In the genomic region with DNA sequence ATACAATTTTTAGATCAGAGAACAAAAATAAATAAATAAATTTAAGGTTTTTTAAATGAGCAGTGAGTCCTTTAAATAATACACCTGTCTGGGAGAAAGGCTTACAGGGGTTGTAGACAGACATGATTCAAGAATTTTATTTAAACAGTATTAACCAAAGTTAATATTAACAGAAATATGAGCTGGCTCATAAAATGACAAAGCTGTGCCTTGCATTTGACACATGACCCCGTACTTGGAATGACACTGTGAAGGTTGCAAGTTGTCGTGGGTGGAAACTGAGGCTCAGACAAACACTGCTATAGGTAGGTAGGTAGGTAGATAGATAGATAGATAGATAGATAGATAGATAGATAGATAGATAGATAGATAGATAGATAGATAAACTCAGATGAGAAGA, we compare ENCODE assay signal across 28 mouse cellular contexts.
"Had no signal": no experiment of that assay in that cellular context is flagged by ENCODE, and none has a peak within 500 bp of the region (broad histone marks: within the 10 kb centered on the region; RNA-seq: fewer than 3 reads in every experiment).

No protein-coding gene starts in this region.

- H3K9ac ChIP-seq: embryonic facial prominence, embryonic 12.5 days; embryonic facial prominence, embryonic 13.5 days; embryonic facial prominence, embryonic 15.5 days; forebrain, embryonic 12.5 days; forebrain, embryonic 13.5 days; forebrain, embryonic 15.5 days; forebrain, postnatal 0 days had no signal

- DNase-seq: cerebellum, adult 2 months; cerebellum, adult 8-10 months; cerebellum, adult 9-10 months; cerebellum, adult 9-11 months; cerebellum, postnatal 10 days; cerebellum, postnatal 14 days; cerebellum, postnatal 25 days; cerebellum, postnatal 36 days; forebrain, postnatal 0 days; gastrocnemius, adult 2 months; gastrocnemius, postnatal 10 days; gastrocnemius, postnatal 14 days; gastrocnemius, postnatal 25 days; gastrocnemius, postnatal 36 days; heart, adult 11 months; heart, adult 18-20 months; heart, adult 2 months had no signal

- H3K9me3 ChIP-seq: embryonic facial prominence, embryonic 12.5 days; embryonic facial prominence, embryonic 13.5 days; embryonic facial prominence, embryonic 15.5 days; forebrain, embryonic 13.5 days; forebrain, embryonic 15.5 days had no signal

- H3K4me2 ChIP-seq: embryonic facial prominence, embryonic 12.5 days; embryonic facial prominence, embryonic 13.5 days; embryonic facial prominence, embryonic 15.5 days; forebrain, embryonic 12.5 days; forebrain, embryonic 13.5 days; forebrain, embryonic 15.5 days had no signal

- H3K27me3 ChIP-seq: embryonic facial prominence, embryonic 12.5 days; embryonic facial prominence, embryonic 13.5 days; embryonic facial prominence, embryonic 15.5 days; forebrain, embryonic 12.5 days; forebrain, embryonic 13.5 days; forebrain, embryonic 15.5 days had no signal

- H3K4me3 ChIP-seq: embryonic facial prominence, embryonic 10.5 days; embryonic facial prominence, embryonic 12.5 days; embryonic facial prominence, embryonic 13.5 days; embryonic facial prominence, embryonic 15.5 days; erythroblast, embryonic 14.5 days; forebrain, embryonic 10.5 days; forebrain, embryonic 12.5 days; forebrain, embryonic 13.5 days; forebrain, embryonic 15.5 days; gastrocnemius, adult 2 months; heart, adult 2 months had no signal

- H3K27ac ChIP-seq: embryonic facial prominence, embryonic 10.5 days; embryonic facial prominence, embryonic 12.5 days; embryonic facial prominence, embryonic 13.5 days; embryonic facial prominence, embryonic 15.5 days; forebrain, embryonic 10.5 days; forebrain, embryonic 12.5 days; forebrain, embryonic 13.5 days; forebrain, embryonic 15.5 days; gastrocnemius, adult 2 months; heart, adult 2 months had no signal

- H3K36me3 ChIP-seq: embryonic facial prominence, embryonic 10.5 days; embryonic facial prominence, embryonic 12.5 days; embryonic facial prominence, embryonic 13.5 days; embryonic facial prominence, embryonic 15.5 days; forebrain, embryonic 10.5 days; forebrain, embryonic 12.5 days; forebrain, embryonic 15.5 days had no signal

- H3K4me1 ChIP-seq: embryonic facial prominence, embryonic 12.5 days; forebrain, embryonic 12.5 days; forebrain, embryonic 13.5 days; forebrain, embryonic 15.5 days had no signal

- ATAC-seq: forebrain, embryonic 13.5 days; forebrain, embryonic 14.5 days; forebrain, embryonic 15.5 days; forebrain, embryonic 16.5 days; forebrain, postnatal 0 days had no signal
